Mouse (Mus musculus) skeletal muscle tissue, adult 2 months (tissue): ENCODE measurements around the gene Gpc3.
"Not testable (repeated sequence)": the region's sequence is repeated elsewhere in the genome, so short reads cannot be mapped to it uniquely, and the experiment has no call there.

Source experiments
- DNase-seq: peaks from one replicate; pipeline ENCODE4 v3.0.0-alpha.2; 2012; ENCODE audit warnings: low read depth, low spot score

Gpc3 gene

DNA sequence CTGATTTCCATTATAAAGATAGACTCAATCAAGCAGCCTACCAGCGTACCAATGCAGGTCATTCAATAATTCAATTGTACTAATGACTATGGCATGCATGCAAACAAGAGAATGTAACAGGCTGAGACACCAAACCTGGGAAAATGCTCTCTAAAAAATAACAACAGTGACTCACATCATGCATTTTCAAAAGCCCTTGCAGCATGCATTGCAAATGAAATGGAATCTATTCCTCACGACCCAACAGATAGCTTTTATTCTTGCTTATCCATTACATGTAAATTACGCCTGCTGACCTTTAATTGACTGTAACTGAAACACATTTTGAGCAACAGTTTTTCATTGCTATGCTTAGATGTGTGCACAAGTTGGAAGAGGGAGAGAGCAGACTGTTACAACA lies 200.8 kb downstream of the Gpc3 start:
- no peak for DNase-seq

DNA sequence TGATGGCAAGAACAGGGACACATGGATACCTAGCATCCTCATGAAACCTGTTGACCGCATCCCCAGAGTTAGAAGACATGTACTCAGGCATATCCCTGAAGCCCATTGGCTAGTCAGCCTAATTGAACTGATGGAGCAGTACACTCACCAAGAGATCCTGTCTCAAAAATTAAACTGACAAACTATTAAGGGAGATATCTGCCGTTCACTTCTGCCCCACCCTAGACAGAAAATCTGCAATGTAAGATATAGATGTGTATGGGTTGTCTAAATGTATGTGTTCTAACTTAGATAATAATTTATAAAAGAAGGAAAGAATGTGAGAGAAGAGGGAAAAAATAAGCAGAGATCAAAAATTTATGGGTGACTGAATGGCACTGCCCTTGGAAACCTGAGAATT lies 212.6 kb downstream of the Gpc3 start:
- DNase-seq: no peak

DNA sequence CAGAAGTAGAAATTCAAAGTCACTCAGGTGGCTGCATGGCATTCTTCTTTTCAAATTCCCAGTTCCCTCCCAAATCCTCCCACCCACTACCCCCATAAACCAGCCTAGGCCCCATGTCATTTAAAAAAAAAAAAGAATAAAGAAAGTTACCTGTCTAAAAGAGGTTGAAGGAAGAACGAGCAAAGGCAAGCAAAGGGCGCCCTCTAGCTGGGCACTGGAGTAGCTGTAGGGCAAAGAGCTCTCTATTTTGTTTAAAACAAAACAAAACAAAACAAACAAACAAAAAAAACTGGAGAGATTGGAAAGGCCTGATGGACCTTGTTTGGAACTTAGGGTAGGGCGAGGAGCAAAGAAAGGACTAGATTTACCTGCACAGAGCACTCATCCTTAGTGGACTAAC lies 238.6 kb downstream of the Gpc3 start:
- DNase-seq: no peak

DNA sequence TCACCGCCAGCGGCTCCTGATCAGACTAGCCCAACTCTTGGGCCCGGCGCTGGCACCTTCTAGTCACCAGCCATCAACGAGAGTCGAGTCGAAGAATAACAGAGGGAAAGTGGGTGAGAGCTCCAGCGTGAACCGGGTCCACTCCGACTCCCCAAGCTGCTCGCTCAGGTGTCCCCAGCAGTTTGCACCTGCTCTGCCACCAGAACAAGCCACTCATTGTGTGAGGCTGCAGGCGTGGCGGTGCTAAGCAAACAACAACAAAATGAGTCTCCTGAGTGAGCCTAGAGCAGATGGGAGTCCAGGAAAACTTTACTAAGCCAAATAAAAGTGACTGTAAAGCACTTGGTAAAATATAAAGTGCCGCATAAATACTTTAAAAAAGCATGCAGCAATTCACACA lies 239.5 kb downstream of the Gpc3 start:
- DNase-seq: no peak

DNA sequence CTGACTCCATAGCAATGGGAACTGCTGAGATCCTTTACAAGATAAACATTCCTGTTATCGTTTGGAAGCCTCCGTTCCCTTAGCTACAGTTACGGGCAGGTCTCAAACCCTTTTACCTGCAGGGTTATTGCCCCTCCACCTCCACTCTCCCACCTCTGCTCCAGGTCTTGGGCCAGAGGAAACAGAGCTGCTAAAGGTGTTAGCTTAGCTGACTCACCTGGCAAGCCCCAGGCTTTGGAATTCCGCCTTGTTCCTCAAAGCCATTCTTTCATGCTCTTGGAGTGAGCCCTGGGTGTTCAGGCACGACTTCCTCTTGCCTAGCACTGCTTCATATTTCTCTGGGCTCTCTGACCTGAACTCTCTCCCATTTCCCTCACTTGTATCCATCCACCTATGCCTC lies 241.3 kb downstream of the Gpc3 start:
- no peak for DNase-seq

DNA sequence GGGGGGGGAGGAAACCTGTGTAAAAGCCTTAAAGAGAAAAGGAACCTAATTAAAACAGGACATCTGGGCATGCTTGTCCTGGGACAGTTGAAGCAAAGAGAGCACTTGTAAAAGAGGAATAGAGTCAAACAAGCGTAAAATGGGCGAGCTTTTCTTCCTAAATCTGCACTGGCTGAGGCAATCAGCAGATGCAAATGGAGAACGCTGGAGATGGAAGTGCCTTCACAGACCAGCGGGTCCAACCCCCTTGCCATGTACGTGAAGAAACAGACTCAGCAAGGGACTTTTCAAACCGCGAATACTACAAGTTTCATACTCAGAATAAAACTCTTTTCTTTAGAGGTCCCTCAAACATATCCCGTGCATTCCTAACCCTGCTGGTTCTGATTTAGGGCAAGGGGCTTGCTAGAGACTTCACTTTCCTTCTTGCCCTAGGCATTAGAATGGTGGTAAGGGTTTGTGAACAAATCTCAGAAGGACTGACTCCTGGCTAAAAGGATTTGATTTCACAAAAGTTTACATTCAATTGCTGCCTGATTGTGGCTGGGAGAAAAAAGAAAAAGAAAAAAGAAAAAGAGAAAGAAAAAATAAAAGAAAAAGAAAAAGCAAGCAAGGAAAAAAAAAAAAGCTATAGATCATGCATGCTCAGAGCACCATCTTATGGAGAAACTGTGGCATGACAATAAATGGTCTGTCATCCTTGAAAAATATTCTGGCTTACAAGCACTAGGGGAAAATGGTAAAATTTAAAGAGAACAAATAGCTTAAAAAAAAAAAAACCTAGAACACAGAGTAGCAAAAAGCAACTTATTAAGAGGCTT lies 243.6 kb downstream of the Gpc3 start:
- DNase-seq: no peak

DNA sequence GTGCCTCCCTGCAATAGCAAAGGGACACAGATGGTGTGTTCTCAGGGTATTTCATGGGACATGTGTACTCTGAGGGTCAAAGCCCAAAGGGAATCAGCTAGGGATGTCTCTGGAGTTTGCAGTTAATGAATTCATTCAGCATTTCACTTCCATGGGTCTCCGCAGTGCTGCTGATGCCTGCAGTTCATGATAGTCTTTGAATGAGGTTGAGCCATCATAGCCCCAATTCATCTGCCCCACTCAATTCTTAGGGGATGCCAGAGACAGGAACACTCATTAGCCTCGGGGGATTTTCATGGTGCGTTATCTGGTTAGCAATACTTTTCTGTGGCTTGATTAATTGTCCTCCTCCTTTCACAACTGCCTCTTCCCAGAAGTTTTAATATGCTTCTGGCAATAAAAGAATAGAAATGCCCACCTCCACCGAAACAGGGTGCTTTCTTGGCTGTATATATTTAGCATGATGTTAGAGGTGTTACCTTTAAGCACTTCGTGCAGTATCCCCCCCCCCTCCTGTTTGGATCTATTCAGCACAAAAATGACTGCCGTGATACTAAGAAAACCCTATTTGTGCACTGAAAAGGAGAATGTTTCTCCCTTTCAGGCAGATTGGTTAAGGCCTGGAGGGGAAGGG lies 244.3 kb downstream of the Gpc3 start:
- DNase-seq: no peak

DNA sequence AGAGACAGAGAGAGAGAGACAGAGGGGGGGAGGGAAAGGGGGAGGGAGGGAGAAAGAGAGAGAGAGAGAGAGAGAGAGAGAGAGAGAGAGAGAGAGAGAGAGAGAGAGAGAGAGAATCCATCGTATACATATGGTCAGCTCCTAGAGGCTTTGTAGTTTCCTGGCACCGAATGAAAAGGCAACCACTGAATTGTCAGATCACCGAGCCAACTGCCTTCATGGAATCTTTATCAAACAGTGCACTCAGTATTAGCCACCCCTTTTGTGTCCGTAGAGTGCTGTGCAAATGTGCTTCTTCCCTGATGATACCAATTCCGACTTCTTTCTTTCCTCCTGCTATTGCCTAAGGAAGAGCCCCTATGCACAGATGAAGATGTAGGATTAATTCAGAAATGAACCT lies 246.9 kb downstream of the Gpc3 start:
- no peak for DNase-seq

DNA sequence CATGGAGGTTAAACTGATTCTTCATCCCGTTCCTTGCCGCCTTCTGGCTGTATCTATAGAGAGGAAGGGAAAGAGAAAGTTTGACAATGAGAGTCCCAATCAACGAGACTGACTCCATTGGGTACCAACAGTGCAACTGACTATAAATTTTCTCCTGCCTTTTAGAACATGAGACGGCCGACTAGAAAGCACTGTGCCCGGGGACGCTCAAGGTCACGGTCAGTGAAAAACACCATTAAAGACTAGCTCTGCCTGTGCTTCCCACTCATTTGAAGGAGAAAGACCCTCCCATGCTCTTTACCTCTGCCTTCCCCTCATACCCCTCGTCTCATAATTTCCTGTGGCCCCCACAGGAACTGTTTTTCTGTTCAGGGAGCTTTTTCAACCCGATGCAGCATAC lies 248.0 kb downstream of the Gpc3 start:
- no peak for DNase-seq

DNA sequence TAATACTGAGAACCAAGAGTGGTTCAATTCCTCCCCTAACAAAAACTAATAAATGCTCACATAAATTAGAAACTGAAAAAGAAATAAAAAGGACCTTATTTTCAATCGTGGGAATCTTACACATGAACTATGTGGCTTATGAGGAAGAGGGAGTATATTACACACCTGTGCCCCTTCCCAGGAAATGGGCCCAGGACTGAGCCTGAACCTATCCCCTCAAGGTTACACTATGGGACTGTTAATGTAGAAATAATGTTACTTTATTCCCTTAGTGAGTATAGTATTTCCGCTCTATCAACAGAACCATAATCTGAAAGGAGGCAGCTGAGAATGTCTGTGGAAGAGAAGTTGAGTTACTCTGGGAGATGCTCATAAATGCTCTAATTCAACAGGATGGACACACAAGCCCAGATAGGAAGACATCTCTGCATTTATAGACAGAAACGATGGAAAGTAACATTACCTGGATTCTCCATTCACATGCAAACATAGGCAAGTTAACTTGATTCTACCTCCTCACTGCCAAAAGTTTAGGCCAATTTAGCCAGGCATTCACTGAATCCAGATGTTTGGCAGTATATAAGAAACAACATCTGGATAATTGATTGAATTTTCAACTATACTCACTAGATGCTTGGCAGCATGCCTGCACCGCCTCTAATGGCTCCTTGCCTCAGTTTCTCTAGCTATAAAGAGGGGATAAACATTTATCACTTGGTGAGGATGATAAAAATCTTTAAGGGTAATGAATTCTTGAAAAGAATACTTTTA lies 251.3 kb downstream of the Gpc3 start:
- DNase-seq: no peak

DNA sequence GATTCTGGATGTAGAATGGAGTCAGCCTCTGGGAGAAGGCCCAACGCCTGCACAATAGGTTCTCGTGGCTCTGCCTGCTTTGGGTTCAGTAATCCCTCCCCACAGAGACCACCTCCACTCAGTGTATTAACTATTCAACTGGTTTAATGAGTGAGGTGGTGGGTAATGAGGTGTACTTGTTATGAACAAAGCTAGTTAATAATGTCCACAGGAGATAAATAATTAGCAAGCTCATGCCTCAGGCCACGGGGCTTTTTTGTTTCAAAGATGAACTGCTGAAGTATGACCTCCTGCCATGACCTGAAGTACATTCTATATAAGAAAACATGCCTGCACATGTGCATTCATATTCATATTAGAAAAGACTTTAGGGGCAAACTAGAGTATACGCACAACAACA lies 260.8 kb downstream of the Gpc3 start:
- no peak for DNase-seq

DNA sequence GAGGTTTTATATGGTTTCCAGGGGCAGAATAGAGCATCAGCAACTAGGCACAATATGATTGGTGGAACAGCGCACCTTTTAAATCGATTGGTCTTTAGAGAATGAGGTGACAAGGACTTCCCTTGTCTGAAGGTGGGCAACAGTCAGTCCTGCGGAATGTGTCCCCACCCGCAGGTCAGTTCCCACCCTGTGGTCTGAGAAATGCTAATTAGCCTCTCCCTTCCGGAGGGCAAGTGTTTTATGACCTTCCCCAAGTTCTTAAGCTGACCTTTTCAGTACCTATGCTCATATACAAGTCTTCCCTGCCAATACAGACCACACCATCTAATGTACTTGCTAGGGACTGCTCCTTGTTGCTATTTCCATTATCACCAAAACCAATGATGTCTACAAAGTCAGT lies 263.1 kb downstream of the Gpc3 start:
- DNase-seq: not testable (repeated sequence)

DNA sequence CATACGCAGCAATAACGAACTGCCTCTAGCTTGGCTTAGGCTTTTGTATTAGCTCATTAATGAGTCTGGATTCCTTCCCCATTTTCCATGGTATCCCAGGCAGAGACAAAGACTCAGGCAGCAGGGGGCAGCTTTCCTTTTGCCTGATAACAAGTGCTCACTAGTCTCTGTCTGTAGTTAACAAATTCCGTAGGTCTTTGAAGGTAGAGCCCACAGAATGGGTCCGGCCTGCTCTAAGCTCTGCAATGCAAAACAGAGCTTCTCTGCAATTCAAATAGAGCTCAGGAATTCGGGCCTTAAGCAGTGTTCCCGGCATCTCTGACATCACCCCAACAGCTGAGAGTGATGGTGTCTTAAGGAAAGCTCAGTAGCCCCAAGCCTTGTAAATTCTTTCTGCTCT lies 265.0 kb downstream of the Gpc3 start:
- no peak for DNase-seq

DNA sequence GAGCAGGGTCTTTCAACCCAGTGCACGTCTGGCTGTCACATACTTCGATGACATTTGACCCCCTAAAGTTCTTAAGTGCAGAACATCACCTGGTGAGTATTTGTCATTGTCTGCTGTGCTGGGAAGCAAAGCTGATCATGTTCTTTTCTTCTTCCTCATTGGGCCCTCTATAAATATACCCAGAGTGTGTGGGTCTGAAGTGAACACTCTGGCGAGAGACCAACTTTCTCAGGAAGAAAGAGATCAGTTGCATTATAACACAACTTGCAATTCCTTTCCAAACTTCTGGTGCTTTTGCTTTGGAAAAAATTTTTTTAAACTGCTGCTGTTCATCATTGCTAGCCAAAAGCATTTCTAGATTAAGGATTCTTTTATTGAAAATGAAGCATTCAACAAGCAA lies 269.7 kb downstream of the Gpc3 start:
- DNase-seq: no peak

DNA sequence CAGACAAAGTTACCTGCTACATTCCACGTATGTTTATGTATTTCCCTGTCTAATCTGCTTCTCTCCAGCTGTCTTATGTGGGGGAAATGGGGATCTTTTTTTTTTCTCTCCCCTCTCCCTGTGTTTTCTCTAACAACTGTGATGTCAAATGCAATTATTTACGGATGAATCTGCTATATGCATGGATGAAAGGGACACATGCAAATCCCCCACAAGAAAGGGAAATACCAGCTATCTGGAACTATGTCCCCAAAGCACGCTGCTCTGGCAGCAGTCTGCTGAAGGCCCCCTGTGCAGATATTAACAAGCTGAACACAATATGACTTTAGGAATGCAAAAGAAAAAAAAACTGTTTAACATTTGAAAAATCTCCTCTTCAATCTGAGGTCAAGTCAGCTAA lies 273.5 kb downstream of the Gpc3 start:
- DNase-seq: no peak

DNA sequence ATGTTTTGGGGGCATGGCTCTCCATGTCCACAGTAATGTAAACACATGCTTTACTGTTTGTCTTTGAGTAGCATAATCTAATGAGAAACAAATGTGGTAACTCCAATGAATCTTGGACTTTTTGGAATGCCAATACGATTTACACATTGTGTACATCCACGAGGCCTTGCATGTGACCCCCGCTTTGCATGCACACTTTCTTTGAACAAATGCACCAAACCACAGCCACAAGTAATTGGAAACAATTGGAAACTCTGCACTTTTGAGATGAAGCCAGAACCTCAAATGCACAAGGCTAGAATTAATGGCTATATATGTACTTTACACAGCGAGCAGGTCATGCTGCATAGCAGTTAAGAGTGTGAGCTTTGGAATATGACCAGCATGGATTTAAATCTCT lies 292.0 kb downstream of the Gpc3 start:
- no peak for DNase-seq

DNA sequence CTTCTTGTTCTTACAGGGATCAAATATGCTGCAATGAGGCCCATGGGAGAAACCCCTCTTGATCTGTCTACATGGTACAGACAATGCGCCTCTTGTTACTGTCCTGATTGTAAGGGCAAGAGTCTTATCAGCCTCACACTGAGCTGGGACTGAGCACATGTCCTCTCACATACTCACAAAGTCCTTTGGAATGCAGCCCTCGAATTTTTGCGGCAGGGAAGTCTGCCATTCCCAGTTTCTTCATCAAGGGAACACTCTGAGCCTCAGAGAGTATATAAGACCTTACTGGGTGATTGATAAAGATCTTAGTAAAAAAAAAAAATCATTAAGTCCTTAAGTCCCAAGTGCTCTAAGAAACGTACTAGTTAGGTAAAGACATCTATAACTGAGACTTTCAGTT lies 293.1 kb downstream of the Gpc3 start:
- no peak for DNase-seq

DNA sequence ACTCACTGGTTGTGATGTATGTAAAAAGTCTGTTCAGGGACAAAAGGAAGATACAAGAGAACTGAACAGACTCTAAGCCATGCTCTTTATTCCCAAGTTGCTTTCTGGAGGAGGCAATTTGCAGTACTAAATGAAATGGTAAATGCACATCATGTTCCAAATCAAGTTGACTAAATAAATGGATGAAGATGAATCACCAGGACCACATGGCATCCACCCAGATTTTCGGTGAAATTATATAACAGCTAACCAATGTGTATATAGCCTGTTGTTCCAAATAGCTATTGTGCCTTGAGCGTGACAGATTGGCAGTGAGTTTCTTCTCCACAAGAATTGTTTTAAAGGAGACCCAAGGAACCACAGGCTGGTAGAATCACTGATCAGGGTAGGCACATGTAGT lies 302.8 kb downstream of the Gpc3 start:
- DNase-seq: no peak

DNA sequence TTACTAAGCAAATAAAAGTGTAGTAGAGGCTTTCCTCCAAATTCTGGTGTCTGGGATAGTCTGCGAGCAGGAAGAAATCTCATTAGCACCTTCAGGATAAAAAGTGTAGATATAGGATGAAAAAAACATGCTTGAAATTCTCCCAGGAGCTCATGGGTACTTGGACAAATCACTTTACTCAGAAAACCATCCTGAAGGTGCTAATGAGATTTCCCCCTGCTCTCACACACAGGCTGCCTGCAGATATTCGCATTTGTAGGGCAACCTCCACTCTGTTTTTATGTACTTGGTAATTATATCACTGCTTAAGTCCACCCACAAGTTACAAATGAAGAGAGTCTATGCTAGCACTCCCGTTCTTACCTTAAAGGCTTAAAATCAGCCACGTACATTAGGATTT lies 308.5 kb downstream of the Gpc3 start:
- DNase-seq: no peak

DNA sequence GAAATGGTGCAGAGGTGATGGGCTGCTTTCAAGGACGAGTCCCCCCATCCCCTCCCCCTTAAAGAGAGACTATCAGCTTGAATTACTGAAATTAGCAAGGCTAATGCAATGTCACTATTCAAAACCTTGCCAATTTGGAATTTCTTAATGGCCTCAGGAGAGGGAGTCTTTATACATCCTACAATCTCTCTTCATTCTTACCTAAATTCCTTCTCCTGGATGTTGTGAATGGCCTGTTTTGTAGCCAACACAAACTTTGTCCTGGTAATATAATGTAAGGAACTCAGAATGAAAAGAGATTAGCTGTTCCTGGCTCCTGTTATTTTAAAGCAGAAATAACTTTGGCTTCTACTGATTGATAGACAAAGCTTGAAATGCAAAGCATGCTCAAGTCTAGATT lies 325.0 kb downstream of the Gpc3 start:
- DNase-seq: no peak

DNA sequence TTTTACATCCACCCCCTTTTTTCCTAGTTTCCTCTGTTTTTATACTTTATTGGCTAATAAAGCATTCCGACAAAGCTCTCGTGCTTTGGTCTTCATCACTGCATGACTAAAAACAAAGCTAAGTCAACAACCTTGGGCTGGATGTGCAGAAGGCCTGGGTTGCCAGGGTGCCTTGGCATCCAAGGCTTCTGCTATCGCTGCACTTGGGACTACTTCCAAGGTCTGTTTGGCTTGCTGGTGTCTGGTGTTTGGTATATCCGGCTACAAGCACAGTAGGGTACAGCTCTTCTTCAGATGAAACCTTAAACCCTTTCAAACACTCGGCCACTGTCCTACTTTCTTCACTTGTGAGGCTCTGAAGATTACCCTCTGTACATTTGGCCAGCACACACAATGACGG lies 325.8 kb downstream of the Gpc3 start:
- DNase-seq: peak; percentile 38

DNA sequence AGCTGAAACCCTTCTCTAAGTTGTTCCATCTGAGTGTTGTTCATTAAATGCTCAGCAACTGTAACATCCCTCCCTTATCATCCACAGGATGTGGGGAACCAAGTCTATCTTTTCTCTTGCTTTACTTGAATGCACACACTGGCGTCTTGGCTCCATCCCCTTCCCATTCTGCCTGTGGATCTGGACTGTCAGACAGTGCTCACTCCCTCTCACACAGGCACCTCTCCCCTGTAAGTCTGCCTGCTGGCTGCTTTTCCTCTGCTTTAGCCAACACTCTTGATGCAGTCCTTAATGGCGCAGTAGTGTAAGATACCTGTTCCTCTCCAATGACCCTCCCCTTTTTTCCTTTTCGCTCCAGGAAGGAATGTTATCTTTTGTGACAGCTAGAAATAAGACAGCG lies 331.7 kb downstream of the Gpc3 start:
- no peak for DNase-seq
